Mouse (Mus musculus) forebrain, embryonic 15.5 days (tissue): ENCODE data around the gene Prl8a9. TPM values are rescaled to one million over a fixed set of nuclear protein-coding genes. Genes with fewer than 3 reads are reported as not detected.

Experiments
- ATAC-seq: fragments of 200-750 bp; cut with Nextera tagmentation; replicated peaks from 2 replicates; pipeline ENCODE4 v1.8.0; 2017; ENCODE audit warnings: mild to moderate bottlenecking, moderate TSS enrichment, moderate library complexity
- H3K27ac ChIP-seq: fragments of 300-500 bp; sonication (generic); replicated peaks from 2 replicates; pipeline ENCODE4 v1.5.1; 2015; ENCODE audit warnings: mild to moderate bottlenecking, inconsistent platforms
- H3K27me3 ChIP-seq: fragments of 300-500 bp; sonication (generic); 2 replicates; pipeline ENCODE4 v1.6.1; 2015; ENCODE audit warnings: inconsistent platforms
- H3K36me3 ChIP-seq: fragments of 300-500 bp; sonication (generic); 2 replicates; pipeline ENCODE4 v1.6.1; 2015; ENCODE audit warnings: mild to moderate bottlenecking, inconsistent platforms
- H3K4me1 ChIP-seq: fragments of 300-500 bp; sonication (generic); 2 replicates; pipeline ENCODE4 v1.6.1; 2015; ENCODE audit warnings: inconsistent platforms
- H3K4me2 ChIP-seq: fragments of 300-500 bp; sonication (generic); replicated peaks from 2 replicates; pipeline ENCODE4 v1.6.1; 2015; ENCODE audit warnings: mild to moderate bottlenecking, inconsistent platforms
- H3K4me3 ChIP-seq: fragments of 300-500 bp; sonication (generic); 2 replicates; pipeline ENCODE4 v1.5.1; 2015; ENCODE audit warnings: mild to moderate bottlenecking, inconsistent platforms
- H3K9ac ChIP-seq: fragments of 300-500 bp; sonication (generic); replicated peaks from 2 replicates; pipeline ENCODE4 v1.6.1; 2015; ENCODE audit warnings: mild to moderate bottlenecking, inconsistent platforms
- H3K9me3 ChIP-seq: fragments of 300-500 bp; sonication (generic); 2 replicates; pipeline ENCODE4 v1.6.1; 2016; ENCODE audit warnings: inconsistent platforms
- WGBS: fragments of 180-500 bp; shearing (Covaris S2); methylation state at CpG from one replicate; pipeline ENCODE4 v1.1.7; 2015; ENCODE audit warnings: mixed read lengths; 5-methylcytosine and 5-hydroxymethylcytosine counted together
- polyA plus RNA-seq: library from polyadenylated mRNA; unstranded; fragments of >200 nt; fragmentation: Nextera tagmentation; extraction: Ambion mirVana; gene quantifications from 2 replicates; pipeline ENCODE4 v1.2.1, GENCODE M21; 2015

Prl8a9 gene
- polyA plus RNA-seq: not detected in 2 replicates

- H3K4me2 ChIP-seq: no peak within 1 kb of the TSS
- 98% methylated on average over 2 of the region's 2 CpGs for WGBS
- no peak for ATAC-seq
These were observed at the start of gene Prl8a9 for GRCm38 (mm10) chr13:27564506-27564905. Gene Prl8a9 (minus strand): TSS chr13:27564606.

GRCm38 (mm10) chr13:27610482-27610881, 46.1 kb upstream of the Prl8a9 start, which contains the start of gene Prl7b1:
Gene Prl7b1 (minus strand): TSS chr13:27610582.
- H3K4me3 ChIP-seq: no peak within 1 kb of the TSS
- ATAC-seq: no peak
- no peaks in the 10 kb centered on the region for H3K9me3 ChIP-seq
- H3K27me3 ChIP-seq: no peaks in the 10 kb centered on the region
- H3K36me3 ChIP-seq: no peaks in the 10 kb centered on the region
- no peak within 1 kb of the TSS for H3K4me2 ChIP-seq
- WGBS: 84% methylated on average over 4 of the region's 4 CpGs
- H3K9ac ChIP-seq: no peak within 1 kb of the TSS
- no peaks in the 10 kb centered on the region for H3K4me1 ChIP-seq
- no peak within 1 kb of the TSS for H3K27ac ChIP-seq

More at GRCm38 (mm10) chr13:27564506-27564905, at the start of gene Prl8a9:
- no peaks in the 10 kb centered on the region for H3K4me1 ChIP-seq
- H3K27ac ChIP-seq: no peak within 1 kb of the TSS
- no peak within 1 kb of the TSS for H3K9ac ChIP-seq
- H3K36me3 ChIP-seq: no peaks in the 10 kb centered on the region
- no peaks in the 10 kb centered on the region for H3K27me3 ChIP-seq
- no peaks in the 10 kb centered on the region for H3K9me3 ChIP-seq
- no peak within 1 kb of the TSS for H3K4me3 ChIP-seq

GRCm38 (mm10) chr13:27582071-27582470, 17.7 kb upstream of the Prl8a9 start, which contains the start of gene Prl8a1:
Gene Prl8a1 (minus strand): TSS chr13:27582171.
- Histone ChIP-seq H3K4me2 (no peak within 1 kb of the TSS), H3K4me3 (no peak within 1 kb of the TSS), H3K36me3 (no peaks in the 10 kb centered on the region), H3K9ac (no peak within 1 kb of the TSS), H3K27me3 (no peaks in the 10 kb centered on the region), H3K27ac (no peak within 1 kb of the TSS), H3K4me1 (no peaks in the 10 kb centered on the region), H3K9me3 (no peaks in the 10 kb centered on the region)
- 84% methylated on average over 2 of the region's 2 CpGs for WGBS
- no peak for ATAC-seq

GRCm38 (mm10) chr13:27553336-27553735, 11.1 kb downstream of the Prl8a9 start:
- ATAC-seq: no peak
- Histone ChIP-seq H3K27me3 (no peaks in the 10 kb centered on the region), H3K4me2 (no peak overlapping the region), H3K9ac (no peak overlapping the region), H3K9me3 (no peaks in the 10 kb centered on the region), H3K4me1 (no peaks in the 10 kb centered on the region), H3K36me3 (no peaks in the 10 kb centered on the region), H3K4me3 (no peak overlapping the region), H3K27ac (no peak overlapping the region)

- Histone ChIP-seq H3K9me3 (no peaks in the 10 kb centered on the region), H3K4me3 (no peak overlapping the region), H3K27ac (no peak overlapping the region), H3K27me3 (no peaks in the 10 kb centered on the region), H3K4me2 (no peak overlapping the region), H3K4me1 (no peaks in the 10 kb centered on the region), H3K9ac (no peak overlapping the region), H3K36me3 (no peaks in the 10 kb centered on the region)
- ATAC-seq: no peak
- 88% methylated on average over 4 of the region's 4 CpGs for WGBS
These were observed 41.2 kb downstream of the Prl8a9 start for GRCm38 (mm10) chr13:27523156-27523555.

- WGBS: 95% methylated on average over 4 of the region's 4 CpGs
- Histone ChIP-seq H3K9ac (no peak within 1 kb of the TSS), H3K27ac (no peak within 1 kb of the TSS), H3K9me3 (no peaks in the 10 kb centered on the region), H3K27me3 (no peaks in the 10 kb centered on the region), H3K36me3 (no peaks in the 10 kb centered on the region), H3K4me3 (no peak within 1 kb of the TSS), H3K4me2 (no peak within 1 kb of the TSS), H3K4me1 (no peaks in the 10 kb centered on the region)
- ATAC-seq: no peak
These were observed 51.3 kb downstream of the Prl8a9 start, which contains the start of gene Prl8a8 for GRCm38 (mm10) chr13:27513117-27513516. Gene Prl8a8 (minus strand): TSS chr13:27513217.

Other genes starting within 250 kb of the Prl8a9 start
- gene Prl8a2, start 218.9 kb downstream of the Prl8a9 start, polyA plus RNA-seq: not detected in 2 replicates
- not detected in 2 replicates for gene Prl2b1, start 173.8 kb downstream of the Prl8a9 start, polyA plus RNA-seq
- gene Prl8a6, start 125.9 kb downstream of the Prl8a9 start, polyA plus RNA-seq: not detected in 2 replicates
- not detected in 2 replicates for gene Prl8a8, start 51.4 kb downstream of the Prl8a9 start, polyA plus RNA-seq
- gene Prl8a1, start 17.6 kb upstream of the Prl8a9 start, polyA plus RNA-seq: not detected in 2 replicates
- not detected in 2 replicates for gene Prl7b1, start 46.0 kb upstream of the Prl8a9 start, polyA plus RNA-seq
- gene Prl7a1, start 77.9 kb upstream of the Prl8a9 start, polyA plus RNA-seq: not detected in 2 replicates
- not detected in 2 replicates for gene Prl7a2, start 103.4 kb upstream of the Prl8a9 start, polyA plus RNA-seq
- not detected in 2 replicates for gene Prl7d1, start 152.1 kb upstream of the Prl8a9 start, polyA plus RNA-seq
- not detected in 2 replicates for gene Prl7c1, start 216.2 kb upstream of the Prl8a9 start, polyA plus RNA-seq
- not detected in 2 replicates for gene Prl2a1, start 237.0 kb upstream of the Prl8a9 start, polyA plus RNA-seq